Mouse (Mus musculus): Measurements from ENCODE around the gene Asb8. TPM values are rescaled to one million over a fixed set of nuclear protein-coding genes. Genes with fewer than 3 reads are reported as not detected.

Asb8 gene
- polyA plus RNA-seq, 1 experiment from 2014 or later, result 57.5 TPM

GRCm38 (mm10) chr15:98091841-98092240 lies 73.6 kb downstream of the Asb8 start:
- WGBS, result 32% methylated on average over 4 of the region's 4 CpGs
- no peak for ATAC-seq (ENCODE audit: low read depth)
- no peak overlapping the region for H3K27ac ChIP-seq (replicated peaks)
- no peaks in the 10 kb centered on the region for H3K36me3 ChIP-seq
- H3K27me3 ChIP-seq, result no peaks in the 10 kb centered on the region
- peaks cover 25% of the 10 kb centered on the region for H3K4me1 ChIP-seq (replicated peaks)
- H3K4me2 ChIP-seq, result peak overlapping the region; percentile 79
- H3K4me3 ChIP-seq, result peak overlapping the region; percentile 88
- no peaks in the 10 kb centered on the region for H3K9me3 ChIP-seq
- H3K9ac ChIP-seq, result peak overlapping the region; percentile 91

- Histone ChIP-seq H3K27ac (replicated peaks) (no peak overlapping the region), H3K9ac (no peak overlapping the region), H3K36me3 (peaks cover 10% of the 10 kb centered on the region), H3K27me3 (no peaks in the 10 kb centered on the region), H3K9me3 (no peaks in the 10 kb centered on the region), H3K4me2 (no peak overlapping the region), H3K4me3 (no peak overlapping the region), H3K4me1 (replicated peaks) (peaks cover 25% of the 10 kb centered on the region)
- ATAC-seq (ENCODE audit: low read depth), result no peak
- 77% methylated on average over 9 of the region's 9 CpGs for WGBS
Measured at GRCm38 (mm10) chr15:98089421-98090183, 75.8 kb downstream of the Asb8 start.

- Histone ChIP-seq H3K4me2 (no peak overlapping the region), H3K27me3 (no peaks in the 10 kb centered on the region), H3K9me3 (no peaks in the 10 kb centered on the region), H3K9ac (no peak overlapping the region), H3K36me3 (peaks cover 17% of the 10 kb centered on the region), H3K4me3 (no peak overlapping the region), H3K27ac (replicated peaks) (no peak overlapping the region), H3K4me1 (replicated peaks) (peaks cover 23% of the 10 kb centered on the region)
- no peak for ATAC-seq (ENCODE audit: low read depth)
- WGBS, result 100% methylated on average over 1 of the region's 1 CpGs
Measured at GRCm38 (mm10) chr15:98088889-98089288, 76.5 kb downstream of the Asb8 start.

Other genes with a start within 250 kb of the Asb8 start
- 45.0 and 49.3 TPM in 2 replicates for gene Tmem106c, start 201.4 kb downstream of the Asb8 start, polyA plus RNA-seq (2015; fragmentation: Nextera tagmentation; extraction: Ambion mirVana)
- 67.1 and 89.2 TPM in 2 replicates for gene Col2a1, start 160.9 kb downstream of the Asb8 start, polyA plus RNA-seq (2015; fragmentation: Nextera tagmentation; extraction: Ambion mirVana)
- gene Pfkm, start 73.0 kb downstream of the Asb8 start, polyA plus RNA-seq (2015; fragmentation: Nextera tagmentation; extraction: Ambion mirVana), result 66.5 and 66.8 TPM in 2 replicates
- 20.3 and 23.4 TPM in 2 replicates for gene Senp1, start 71.9 kb downstream of the Asb8 start, polyA plus RNA-seq (2015; fragmentation: Nextera tagmentation; extraction: Ambion mirVana)
- gene Ccdc184, start 1.5 kb upstream of the Asb8 start, polyA plus RNA-seq (2015; fragmentation: Nextera tagmentation; extraction: Ambion mirVana), result 50.1 and 50.4 TPM in 2 replicates
- not detected in 2 replicates for gene Olfr288, start 29.9 kb upstream of the Asb8 start, polyA plus RNA-seq (2015; fragmentation: Nextera tagmentation; extraction: Ambion mirVana)
- not detected in 2 replicates for gene Gm44579, start 55.4 kb upstream of the Asb8 start, polyA plus RNA-seq (2015; fragmentation: Nextera tagmentation; extraction: Ambion mirVana)
- gene Olfr287, start 55.4 kb upstream of the Asb8 start, polyA plus RNA-seq (2015; fragmentation: Nextera tagmentation; extraction: Ambion mirVana), result 0.20 TPM in 1 of 2 replicates, not detected in the other
- gene Olfr286, start 68.8 kb upstream of the Asb8 start, polyA plus RNA-seq (2015; fragmentation: Nextera tagmentation; extraction: Ambion mirVana), result not detected in 2 replicates
- gene H1fnt, start 91.7 kb upstream of the Asb8 start, polyA plus RNA-seq (2015; fragmentation: Nextera tagmentation; extraction: Ambion mirVana), result not detected in 2 replicates
- 5.5 and 6.5 TPM in 2 replicates for gene Zfp641, start 130.5 kb upstream of the Asb8 start, polyA plus RNA-seq (2015; fragmentation: Nextera tagmentation; extraction: Ambion mirVana)
- not detected in 2 replicates for gene Olfr285, start 151.7 kb upstream of the Asb8 start, polyA plus RNA-seq (2015; fragmentation: Nextera tagmentation; extraction: Ambion mirVana)
- not detected in 2 replicates for gene Olfr284, start 175.4 kb upstream of the Asb8 start, polyA plus RNA-seq (2015; fragmentation: Nextera tagmentation; extraction: Ambion mirVana)
- gene Olfr283, start 215.3 kb upstream of the Asb8 start, polyA plus RNA-seq (2015; fragmentation: Nextera tagmentation; extraction: Ambion mirVana), result not detected in 2 replicates

Measured in neural tube, embryonic 13.5 days (tissue).